Mouse (Mus musculus) frontal cortex, postnatal 25 days (tissue): ENCODE data around the gene Klra6.
"Not testable (repeated sequence)": the region's sequence is repeated elsewhere in the genome, so short reads cannot be mapped to it uniquely, and the experiment has no call there.

Experiments
- DNase-seq, 2 experiments: peaks; one replicate each; pipeline ENCODE4 v3.0.0; 2022; ENCODE audit warnings: low spot score in 2 of 2

Klra6 gene

DNA sequence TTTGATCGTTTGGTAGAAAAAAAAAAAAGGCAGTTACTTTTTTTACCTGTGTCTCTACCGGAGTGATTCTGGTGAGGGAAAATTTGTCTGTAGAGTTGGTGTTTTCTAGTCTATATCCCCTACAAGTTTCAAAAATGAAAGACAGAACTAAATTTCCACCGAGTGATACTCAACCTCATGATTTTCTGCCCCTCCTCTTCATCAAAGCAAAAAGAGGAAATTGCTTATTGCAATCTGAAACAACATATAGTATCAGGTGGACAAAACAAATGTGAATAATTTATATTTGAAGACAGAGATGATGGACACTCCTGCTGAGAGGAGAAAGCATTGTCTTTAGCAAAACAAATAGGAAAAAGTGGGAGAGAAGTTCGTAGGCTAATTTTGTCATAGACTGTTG is at the start of gene Klra6:
TSS of gene Klra6 (minus strand) at position 101 of the 400 bp plus-strand sequence.
- no peak for DNase-seq

- DNase-seq = not testable (repeated sequence)
These were observed 40.4 kb upstream of the Klra6 start, which contains the start of gene Klra4 for GRCm38 (mm10) chr6:130067171-130067570. Klra4 (minus strand) TSS chr6:130067271.

- DNase-seq = no peak
These were observed 38.4 kb upstream of the Klra6 start for GRCm38 (mm10) chr6:130065196-130065595.

DNA sequence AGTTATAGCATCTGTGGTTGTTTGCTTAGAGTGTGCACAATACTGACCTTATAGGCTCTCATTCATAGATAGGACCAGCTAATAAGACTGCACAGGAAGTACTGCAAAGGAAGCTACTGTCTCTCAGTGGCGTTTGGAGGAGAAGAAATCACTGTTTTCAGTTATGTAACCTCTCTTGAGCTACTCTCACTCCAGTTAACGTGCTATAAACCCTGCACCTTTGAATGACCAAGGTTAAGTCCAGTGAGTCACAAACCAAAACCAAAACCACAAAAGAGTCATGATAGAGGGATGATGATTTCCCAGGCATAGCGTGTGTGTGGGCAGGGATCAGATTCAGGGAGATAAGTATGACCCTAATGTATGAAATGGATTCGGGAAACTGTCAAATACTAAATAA is 8.4 kb upstream of the Klra6 start:
- not testable (repeated sequence) for DNase-seq

GRCm38 (mm10) chr6:130031493-130032089 is 4.8 kb upstream of the Klra6 start:
- not testable (repeated sequence) for DNase-seq
